Mouse (Mus musculus) liver, adult 10 weeks (tissue): ENCODE results near the gene Egflam. TPM values are rescaled to one million over a fixed set of nuclear protein-coding genes. Genes with fewer than 3 reads are reported as not detected.

ENCODE experiments used
- polyA plus RNA-seq: library from polyadenylated mRNA; stranded (reverse); fragments of 350-450 nt; fragmentation: Illumina TruSeq; extraction: RNeasy Lipid Tissue Mini Kit (QIAGEN cat#74804); gene quantifications from one replicate; pipeline ENCODE4 v1.2.3, GENCODE M21; 2014; ENCODE audit warnings: low read depth, low replicate concordance

Egflam gene
- polyA plus RNA-seq: 0.19 TPM

DNA sequence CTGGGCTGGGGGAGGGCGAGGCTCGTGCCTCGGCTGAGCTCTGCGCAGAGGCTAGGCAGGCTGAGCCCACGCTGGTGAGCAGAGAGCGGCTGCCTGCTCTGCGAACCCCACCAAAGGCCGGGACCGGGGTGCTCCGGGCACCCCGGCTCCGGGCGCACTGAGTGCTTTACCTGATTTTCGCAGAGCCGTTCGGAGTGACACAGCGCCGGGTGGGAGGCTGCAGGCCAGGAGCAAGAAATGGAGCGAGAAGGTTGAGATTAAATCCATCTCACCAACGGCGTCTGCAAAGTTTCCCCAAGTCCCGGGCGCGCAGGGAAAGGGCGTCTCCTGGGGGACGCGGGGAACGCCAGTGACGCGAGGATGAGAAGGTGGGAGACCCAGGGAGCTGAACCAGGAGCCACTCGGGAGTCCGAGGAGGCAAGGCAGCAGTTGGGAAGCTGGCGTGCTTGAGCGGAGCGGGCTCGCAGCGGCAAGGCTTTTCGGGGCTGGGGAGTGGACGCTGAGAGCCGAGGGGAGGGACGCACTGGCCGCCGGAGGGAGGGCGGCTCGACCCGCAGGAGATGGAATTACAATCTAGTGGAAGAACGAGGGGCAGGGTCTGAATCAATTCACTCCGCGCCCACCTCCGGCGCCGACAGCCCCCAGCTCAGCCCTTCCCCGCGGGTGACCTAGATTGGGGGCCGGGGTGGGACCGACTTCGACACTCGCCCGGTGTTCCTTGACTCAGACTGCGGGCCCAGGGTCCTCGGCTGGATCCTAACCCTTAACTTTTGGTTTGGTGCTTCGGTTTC lies at the start of gene Egflam:
Egflam (minus strand) TSS at position 578 of the 791 bp plus-strand sequence.

